Mouse (Mus musculus) gastrocnemius, adult 8-10 months (tissue): ENCODE data around the gene Grid2. TPM values are rescaled to one million over a fixed set of nuclear protein-coding genes. Genes with fewer than 3 reads are reported as not detected.
"Not testable (repeated sequence)": the region's sequence is repeated elsewhere in the genome, so short reads cannot be mapped to it uniquely, and the experiment has no call there.

Source experiments
- DNase-seq, 2 experiments: peaks; one replicate each; pipeline ENCODE4 v3.0.0; 2022; ENCODE audit warnings: low spot score in 2 of 2
- total RNA-seq, 4 experiments: library from RNA; stranded (reverse); gene quantifications; 2 replicates each; pipeline ENCODE4 v1.2.4; 2022

The Grid2 gene
- total RNA-seq, result not detected

GRCm38 (mm10) chr6:63255826-63256555, at the start of gene Grid2:
Gene Grid2, plus strand, starts transcription at chr6:63255876.
- no peak for DNase-seq

DNA sequence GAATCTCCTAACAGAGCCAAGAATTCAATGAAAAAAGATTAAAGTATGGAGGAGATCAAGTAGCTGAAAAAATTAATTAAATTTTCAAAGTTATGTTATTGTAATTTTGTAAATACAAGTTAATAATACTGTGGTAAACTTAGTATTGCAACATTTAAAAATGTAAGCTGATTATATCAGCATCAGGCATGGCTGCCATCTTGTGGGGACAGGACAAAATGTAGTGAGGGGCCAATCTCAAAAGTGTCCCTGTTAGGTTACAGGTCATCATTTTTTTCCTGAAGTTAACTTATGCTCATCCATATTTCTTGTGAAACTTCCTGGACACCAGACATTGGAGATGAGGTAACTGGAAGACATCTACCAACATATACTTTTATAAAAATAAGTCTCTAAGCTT, 4.9 kb upstream of the Grid2 start:
- no peak for DNase-seq

DNA sequence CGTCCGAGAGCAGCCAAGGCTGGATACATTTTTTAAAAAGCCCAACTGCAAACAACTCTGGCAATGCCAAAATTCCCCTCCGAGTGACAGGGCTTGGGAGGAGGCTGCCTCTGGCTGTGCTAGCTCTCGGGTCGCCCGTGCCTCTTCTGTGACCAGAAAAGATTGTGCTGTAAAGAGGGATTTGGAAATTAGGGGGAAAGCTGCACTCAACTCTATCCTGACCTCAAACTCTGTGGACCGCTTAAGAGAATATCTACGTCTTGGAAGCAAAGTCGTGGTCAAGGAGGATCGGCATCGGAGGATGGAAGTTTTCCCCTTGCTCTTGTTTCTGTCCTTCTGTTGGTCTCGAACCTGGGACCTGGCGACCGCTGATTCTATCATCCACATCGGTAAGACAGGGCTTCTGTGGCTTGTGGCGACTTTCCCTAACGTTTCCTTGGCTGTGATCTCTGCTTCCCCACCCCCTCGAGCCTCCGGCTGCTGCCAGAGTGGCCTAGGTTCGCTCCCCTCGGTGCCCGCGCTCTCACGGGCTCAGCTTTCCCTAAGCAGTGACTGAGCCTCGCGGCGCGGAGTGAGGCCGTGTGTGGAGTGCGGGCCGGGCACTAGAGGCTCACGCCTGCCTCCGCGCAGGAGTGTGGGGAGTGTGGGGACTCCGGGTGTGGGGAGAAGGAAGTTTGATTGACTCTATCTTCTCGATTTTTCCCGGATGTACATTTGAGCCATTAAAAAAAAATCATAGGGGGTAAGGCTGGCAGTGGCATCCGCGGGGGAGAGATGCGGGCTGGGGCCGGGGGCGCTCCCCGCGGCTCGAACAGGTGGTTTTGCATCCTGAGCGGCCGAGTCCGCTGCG, 1.1 kb downstream of the Grid2 start:
- no peak for DNase-seq

DNA sequence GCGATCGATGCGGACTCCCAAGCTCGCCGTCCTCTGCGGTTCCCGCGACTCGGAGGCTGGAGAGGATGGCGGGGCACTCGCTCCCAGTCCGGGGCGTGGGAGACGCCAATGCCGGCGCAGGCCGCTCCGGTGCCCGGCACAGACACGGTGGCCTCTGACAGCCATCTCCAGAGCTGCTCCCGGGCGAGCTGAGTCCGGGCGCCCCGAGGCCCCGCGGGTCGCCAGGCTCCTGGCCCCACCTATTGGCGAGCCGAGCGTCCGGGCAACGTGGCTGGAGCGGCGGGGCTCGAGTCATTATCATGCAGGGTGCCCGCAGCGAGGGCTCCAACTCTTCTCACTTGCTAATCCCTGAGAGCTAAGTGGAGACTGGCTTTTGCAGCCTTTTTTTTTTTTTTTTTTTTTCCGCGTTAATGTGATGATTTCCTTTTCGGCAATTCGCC, 1.8 kb downstream of the Grid2 start:
- no peak for DNase-seq

DNA sequence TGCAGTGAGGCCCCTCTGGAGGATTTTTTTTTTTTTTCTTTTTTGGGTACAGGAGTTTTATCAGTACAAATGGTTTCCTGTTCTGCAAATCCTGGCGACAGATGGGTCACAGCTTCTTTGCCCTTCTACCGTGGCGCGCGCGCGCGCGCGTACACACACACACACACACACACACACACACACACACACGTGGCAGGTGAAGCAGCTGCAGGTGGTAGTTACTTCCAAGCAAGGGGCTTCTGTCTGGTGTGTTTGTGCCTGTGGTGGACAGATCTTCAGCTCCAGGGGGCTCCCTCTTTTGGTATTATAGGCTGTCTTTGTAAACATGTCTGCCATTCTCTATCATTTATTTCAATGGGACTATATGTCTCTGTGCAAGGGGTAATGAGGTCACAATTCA, 2.2 kb downstream of the Grid2 start:
- no peak for DNase-seq

DNA sequence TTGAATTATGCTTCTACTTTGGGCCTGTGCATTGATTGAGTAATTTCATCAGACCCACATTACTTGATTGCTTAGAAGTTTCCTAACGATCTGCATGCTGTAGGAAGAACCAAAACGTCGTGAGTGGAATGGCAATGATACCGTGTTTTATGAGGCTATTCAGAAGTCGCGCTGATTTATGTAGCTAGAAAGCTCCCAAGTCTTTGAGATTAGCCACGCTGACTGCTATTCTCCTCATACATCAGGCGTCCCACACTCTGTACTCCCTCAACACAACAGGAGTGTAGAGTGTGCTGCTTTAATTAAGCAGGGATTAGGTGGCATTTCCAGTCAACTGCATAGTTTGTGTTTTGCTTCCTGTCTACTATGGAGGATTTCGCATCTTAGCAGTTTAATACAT, 4.1 kb downstream of the Grid2 start:
- no peak for DNase-seq

GRCm38 (mm10) chr6:63284419-63284818, 28.7 kb downstream of the Grid2 start:
- no peak for DNase-seq

GRCm38 (mm10) chr6:63342438-63343004, 86.8 kb downstream of the Grid2 start:
- DNase-seq, result no peak

DNA sequence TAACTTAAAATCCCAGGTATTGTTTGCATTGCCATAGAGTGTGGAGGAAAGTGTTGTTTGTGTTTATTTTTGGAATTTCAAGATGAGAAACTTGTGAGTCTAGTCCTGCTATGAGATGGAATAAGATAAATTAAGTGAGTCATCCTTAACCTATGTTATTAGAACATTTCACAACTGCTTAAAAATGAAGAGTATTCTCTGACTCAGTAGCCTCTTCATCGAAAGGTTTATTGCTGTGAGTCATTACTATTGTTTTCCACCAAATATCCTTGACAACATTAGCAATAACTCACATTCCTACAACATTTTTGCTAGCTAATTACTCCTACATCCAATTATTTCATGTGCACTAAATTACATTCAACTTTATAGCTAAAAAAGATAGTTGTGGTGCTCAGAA, 91.3 kb downstream of the Grid2 start:
- no peak for DNase-seq

DNA sequence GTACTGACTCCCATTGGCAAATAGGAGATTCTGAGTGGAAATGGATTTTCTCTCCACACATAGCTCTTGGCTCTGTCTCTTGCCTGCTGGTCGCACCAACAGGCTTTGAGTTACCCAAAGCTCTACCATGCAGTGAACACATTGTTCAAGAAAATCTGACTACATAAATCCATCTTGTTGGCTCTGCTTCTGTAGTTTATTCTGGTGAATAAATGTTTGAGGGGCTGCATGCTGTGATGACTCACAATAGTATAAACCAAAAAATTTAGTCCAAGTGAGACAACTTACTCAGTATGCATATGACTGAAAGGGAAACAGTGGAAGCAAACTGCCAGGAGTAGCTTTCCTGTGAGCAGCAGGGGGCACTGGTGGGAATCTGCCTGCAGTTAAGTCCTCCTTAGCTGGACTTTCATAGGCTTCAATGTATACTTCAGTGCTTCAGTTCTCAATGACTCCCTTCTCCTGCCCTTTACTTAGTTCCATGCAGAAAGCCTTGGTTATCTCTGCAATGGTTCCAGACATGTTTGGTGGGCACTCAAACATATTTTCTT, 125.5 kb downstream of the Grid2 start:
- DNase-seq, result no peak

GRCm38 (mm10) chr6:63401698-63402097, 146.0 kb downstream of the Grid2 start:
- no peak for DNase-seq

- DNase-seq, result no peak
These were observed 161.9 kb downstream of the Grid2 start for GRCm38 (mm10) chr6:63417534-63417933.

GRCm38 (mm10) chr6:63432751-63433150, 177.1 kb downstream of the Grid2 start:
- no peak for DNase-seq

DNA sequence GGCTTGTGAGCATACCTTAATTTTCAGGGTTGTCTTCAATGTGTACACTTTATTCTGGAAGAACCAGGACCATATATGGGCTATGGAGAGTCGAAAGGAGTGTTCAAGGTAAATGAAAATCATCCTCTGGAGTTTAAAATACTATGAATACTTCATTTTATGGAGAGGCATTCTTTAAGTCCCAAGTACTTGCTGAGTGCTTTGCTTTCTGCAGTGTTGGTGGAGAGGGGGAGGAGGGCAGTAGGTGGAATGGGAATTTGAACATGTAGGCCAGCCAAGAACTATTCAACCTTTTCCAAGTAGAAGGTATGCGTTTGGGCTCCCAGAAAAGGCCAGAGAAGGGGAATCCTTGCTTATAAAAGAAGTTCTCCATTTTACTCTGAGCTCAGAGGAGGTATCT, 192.5 kb downstream of the Grid2 start:
- DNase-seq, result no peak

- DNase-seq, result no peak
These were observed 226.5 kb downstream of the Grid2 start for GRCm38 (mm10) chr6:63482141-63482540.

- DNase-seq, result no peak
These were observed 259.3 kb downstream of the Grid2 start for GRCm38 (mm10) chr6:63515016-63515415.

GRCm38 (mm10) chr6:63515957-63516356, 260.3 kb downstream of the Grid2 start:
- DNase-seq, result no peak

GRCm38 (mm10) chr6:63531751-63532150, 276.1 kb downstream of the Grid2 start:
- no peak for DNase-seq

- no peak for DNase-seq
These were observed 277.2 kb downstream of the Grid2 start for GRCm38 (mm10) chr6:63532901-63533300.

DNA sequence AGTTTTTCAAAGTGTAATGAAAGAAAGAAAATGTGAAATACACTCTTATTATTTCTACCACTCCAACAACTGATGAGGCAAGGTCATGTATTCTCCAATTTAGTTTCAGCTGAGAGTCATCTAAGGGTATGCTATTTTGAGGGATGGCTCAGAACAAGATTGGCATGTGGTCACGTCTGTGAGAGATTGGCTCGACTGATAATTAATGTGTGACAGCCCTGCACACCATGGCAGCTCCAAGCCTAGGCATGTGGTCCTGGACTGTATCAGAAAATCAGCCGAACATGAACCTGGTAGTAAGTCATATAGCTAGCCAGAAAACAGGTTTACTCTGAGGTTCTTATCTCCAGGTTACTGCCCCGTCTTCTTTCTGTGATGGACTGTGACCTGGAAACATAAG, 292.1 kb downstream of the Grid2 start:
- no peak for DNase-seq

GRCm38 (mm10) chr6:63568741-63569140, 313.1 kb downstream of the Grid2 start:
- not testable (repeated sequence) for DNase-seq

DNA sequence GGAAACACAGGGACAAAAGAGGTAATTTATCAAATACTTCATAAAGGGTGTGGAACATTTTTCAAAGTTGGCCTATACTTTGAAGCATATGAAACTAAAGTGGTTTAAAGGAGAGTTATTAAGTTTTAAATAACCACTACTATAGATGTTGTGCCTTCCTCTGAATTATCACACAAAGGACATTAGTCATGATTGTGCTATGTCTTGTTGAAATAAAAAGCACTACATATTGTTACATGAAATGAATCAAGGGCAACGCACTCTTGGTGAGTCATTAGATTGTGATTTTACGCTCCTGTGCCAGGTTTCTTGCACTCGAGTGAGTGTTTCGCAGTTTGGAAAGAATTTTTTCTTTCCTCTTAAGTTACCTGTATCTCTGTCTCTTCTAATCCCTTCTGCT, 335.0 kb downstream of the Grid2 start:
- DNase-seq, result no peak
